Mouse (Mus musculus) CD8-positive naive resting alpha-beta T cell, adult 2 months (primary cell): ENCODE data around the gene D630036H23Rik.
"Not testable (repeated sequence)": the region's sequence is repeated elsewhere in the genome, so short reads cannot be mapped to it uniquely, and the experiment has no call there.

ENCODE experiments used
- DNase-seq, 2 experiments: peaks; one replicate each; pipeline ENCODE4 v3.0.0; 2022; ENCODE audit warnings: low read depth in 2 of 2, low spot score in 2 of 2

Gene D630036H23Rik

GRCm38 (mm10) chr12:36381441-36382340 lies at the start of gene D630036H23Rik, which contains the start of gene Ispd:
Gene D630036H23Rik, minus strand, starts transcription at chr12:36382181.
Gene Ispd, plus strand, starts transcription at chr12:36381450.
- peak; percentile 14 to 35 for DNase-seq

DNA sequence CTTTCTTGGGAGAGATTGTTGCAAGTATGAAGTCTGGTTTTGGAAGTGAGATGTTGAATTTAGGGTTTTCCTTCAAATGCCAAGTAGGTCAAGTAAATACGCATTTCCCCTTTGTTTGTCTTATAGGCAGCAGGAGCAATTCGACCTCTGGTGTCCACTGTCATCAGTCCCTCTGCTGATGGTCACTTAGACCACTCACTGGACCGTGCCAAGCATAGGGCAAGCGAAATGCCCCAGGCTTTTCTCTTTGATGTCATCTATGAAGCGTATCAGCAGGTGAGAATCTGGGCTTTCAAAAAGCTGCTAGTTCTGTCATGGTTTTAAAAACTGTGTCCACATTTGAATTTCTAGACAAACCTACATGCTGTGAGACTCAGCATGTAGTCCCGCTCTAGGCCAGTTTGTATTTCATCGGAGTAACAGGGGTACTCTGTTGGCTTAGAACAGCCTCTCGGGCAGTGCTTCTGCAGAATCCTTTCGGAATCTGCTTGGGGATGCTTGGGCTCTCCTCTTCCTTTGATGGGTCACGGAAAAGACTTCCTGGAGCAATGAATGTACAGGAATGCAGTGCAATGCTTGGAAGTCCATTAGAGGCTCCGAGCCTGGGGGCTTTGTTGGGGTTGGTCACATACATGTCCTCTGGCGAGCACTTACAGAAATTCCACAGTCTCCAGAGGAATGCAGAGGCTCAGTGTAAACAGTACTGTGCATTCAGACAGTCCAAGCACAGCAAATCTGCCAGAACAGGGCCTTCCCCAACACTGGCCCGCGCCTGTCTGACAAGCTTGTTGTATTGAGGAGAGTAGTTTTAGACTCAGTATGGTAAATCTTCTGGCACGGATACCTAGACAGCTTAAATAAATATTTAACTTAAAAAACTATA lies 44.4 kb upstream of the D630036H23Rik start:
- no peak for DNase-seq

- DNase-seq = no peak
These were observed 43.3 kb upstream of the D630036H23Rik start for GRCm38 (mm10) chr12:36425258-36425657.

GRCm38 (mm10) chr12:36423677-36424076 lies 41.7 kb upstream of the D630036H23Rik start:
- DNase-seq = no peak

DNA sequence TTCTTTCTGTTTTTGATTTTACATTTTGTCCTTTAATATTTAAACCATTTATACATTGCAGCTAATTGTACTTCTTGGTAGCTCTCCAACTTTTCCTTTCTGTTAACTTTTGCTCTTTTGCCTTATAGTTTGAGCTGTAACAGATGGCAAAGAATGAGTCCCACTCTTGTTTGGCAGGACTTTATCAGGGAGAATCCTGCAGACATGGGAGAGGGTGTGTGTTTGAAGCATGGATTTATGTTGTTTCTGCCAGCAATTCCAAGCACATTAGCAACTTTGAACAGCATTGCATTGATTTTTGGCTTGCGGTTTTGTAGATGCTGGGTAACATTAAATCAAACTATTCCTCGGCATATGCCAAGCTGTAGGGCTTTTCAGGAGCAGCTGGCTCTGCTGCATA lies 13.1 kb upstream of the D630036H23Rik start:
- DNase-seq = no peak

DNA sequence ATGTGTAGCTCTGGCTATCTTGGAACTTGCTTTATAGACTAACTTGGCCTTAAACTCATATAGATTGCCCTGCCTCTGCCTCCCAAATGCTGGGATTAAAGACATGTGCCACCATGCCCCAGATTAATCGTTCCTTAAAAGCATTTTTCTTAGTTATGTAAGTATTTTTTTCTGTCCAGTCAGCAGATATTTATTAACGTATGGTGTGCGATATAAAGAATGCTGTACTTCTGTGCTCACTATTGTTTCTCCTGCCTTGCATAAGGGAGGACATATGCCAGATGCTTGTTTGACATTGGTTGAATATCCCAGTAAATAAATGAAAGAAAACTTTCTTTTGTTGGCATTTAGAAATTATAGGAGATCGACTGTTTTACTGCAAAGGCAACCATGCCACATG lies 5.0 kb upstream of the D630036H23Rik start:
- no peak for DNase-seq

DNA sequence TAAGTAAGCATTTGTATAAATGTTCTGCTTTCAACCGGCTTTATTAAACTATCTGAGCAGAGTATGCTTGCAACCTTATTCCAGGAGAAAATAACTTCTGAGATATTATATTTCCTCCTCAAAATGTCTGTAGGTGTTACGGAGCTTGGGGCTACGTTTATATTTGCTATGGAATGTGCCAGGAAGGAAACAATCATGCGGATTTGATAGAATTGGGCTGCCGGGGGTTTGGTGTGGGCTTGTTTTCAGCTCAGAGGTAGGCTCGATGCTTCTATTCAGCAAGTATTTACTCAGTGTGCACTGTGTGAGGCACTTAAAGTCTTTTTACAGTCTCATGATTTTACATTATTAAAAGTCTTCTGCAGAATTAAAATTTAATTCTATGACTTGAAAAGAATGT lies 3.4 kb upstream of the D630036H23Rik start:
- no peak for DNase-seq

DNA sequence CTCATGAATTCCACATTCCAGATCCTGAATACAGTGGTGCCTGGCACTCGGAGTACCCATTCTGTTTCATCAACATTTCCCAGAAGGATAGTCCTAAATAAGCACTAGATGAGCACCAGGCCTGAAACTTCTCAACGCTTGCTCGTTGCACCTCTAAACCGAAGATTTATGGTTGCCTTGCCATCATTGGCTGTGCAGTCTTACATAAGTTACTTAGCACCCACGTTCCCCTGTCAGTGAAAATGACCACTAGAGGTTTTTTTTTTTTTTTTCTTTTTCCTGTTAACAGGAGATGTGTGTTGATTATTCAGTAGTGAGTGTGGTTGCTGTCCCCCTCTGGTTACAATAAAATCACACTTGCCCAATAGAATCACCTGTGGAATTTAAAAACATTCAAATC lies 1.2 kb downstream of the D630036H23Rik start:
- DNase-seq = no peak

- DNase-seq = no peak
These were observed 1.7 kb downstream of the D630036H23Rik start for GRCm38 (mm10) chr12:36380254-36380653.

- not testable (repeated sequence) for DNase-seq
These were observed 5.6 kb downstream of the D630036H23Rik start for GRCm38 (mm10) chr12:36376391-36376790.

DNA sequence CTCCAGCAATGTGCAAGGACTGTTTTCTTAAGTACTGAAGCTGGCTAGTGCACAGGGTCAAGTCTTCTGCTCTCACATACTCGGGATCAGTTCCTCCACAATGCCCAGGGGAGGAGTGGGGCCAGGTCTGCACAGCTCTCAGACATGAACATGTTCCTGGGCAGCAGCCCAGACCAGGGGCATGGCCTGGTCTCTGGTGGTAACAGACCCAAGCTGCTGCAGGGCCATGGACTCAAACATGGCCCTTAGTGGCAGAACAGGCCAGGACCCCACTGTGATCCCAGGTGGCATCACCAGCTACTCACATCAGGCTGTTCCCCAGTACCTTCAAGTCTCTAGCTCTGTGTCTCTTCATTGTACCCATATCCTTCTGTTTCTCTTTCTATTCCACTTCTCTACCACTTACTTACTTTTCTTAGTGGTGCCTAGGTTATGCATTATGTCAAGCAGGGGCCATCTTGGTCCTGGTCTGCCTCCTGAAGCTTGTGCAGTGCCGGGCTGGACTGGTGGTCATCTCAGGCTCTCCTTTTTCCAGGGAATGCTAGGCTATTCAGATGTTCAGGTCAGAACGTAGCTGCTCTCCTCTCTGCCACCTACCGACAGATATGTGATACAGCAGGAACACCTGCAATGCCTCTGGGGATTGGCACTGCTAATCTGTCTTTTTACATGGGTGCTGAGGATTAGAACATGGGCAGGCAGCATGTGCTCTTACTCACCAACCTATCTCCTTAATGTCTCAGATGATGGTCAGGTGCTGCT lies 8.6 kb downstream of the D630036H23Rik start:
- DNase-seq = no peak

DNA sequence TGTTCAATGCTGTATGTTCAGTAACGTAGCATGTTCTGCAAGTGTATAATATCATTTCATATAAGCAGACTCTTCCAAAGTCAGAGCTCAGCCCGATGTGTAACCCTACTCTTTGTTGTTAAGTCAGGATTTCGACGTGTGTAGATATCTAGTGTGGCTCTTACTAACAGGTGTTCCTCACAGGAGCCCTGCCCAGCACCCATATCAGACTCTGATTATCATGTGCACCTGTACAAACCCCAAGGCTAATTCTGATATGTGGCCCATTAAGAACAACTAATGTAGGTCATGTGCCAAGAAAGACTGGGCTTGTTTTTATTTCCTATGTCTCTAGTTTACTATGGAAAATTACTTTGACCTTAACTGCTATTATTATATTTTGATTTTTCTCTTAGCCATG lies 18.0 kb downstream of the D630036H23Rik start:
- no peak for DNase-seq

DNA sequence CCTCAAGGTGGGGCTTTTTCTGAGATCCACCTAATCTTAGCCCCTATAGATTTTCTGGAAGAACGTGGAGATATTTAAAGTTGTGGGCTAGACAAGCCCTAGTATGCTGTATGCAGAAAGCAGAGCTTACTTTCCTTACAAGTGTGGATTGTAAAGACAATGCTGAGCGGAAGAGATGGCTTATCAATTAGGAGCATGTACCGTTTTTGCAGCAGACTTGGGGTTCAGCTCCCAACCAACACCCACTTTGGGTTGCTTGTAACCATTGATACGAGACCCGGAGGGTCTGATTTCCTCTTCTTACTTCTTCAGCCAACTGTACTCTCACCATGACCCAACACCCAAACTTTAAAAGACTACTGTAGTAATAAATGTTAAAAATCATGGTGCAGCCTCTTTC lies 21.3 kb downstream of the D630036H23Rik start:
- no peak for DNase-seq

DNA sequence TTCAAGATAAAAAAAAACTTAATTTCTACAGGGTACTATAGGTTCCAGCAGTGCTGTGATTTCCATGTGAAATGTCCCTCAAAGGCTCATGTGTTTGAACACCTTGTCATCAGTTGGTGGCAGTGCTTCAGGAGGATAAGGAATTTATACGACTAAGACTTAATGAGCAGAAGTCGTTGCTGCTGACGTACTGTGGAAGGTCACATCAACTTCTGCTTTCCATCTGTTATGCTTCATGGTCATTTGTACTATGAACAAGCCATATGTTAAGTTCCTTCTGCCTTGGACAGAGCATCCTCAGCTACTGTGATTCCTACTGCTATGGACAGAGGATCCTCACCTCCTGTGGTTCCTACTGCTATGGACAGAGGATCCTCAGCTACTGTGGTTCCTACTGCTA lies 21.9 kb downstream of the D630036H23Rik start:
- no peak for DNase-seq

- DNase-seq = no peak
These were observed 37.9 kb downstream of the D630036H23Rik start for GRCm38 (mm10) chr12:36344131-36344530.

- no peak for DNase-seq
These were observed 48.1 kb downstream of the D630036H23Rik start for GRCm38 (mm10) chr12:36333837-36334281.

DNA sequence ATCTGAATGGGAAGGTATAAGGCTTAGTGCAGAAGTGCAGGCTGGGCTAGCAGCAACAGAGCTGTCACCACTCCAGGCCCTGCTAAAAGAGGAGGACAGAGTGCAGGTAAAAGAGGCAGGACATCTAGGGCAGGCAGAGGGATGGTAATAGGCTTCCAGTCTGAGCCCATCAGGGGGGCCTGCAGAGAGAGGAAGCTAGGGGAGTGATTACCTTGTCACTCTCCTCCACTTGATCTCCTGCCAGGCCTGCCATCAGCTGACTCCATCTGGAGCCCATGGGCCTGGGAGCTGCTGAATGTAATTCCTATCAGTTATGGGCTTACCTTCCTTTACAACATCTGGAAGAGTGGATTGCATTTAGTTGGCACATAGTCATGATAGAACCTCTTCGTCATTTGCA lies 49.3 kb downstream of the D630036H23Rik start:
- DNase-seq = no peak
